Mouse (Mus musculus) forebrain, postnatal 0 days (tissue): ENCODE measurements around the gene Gli2. TPM values are rescaled to one million over a fixed set of nuclear protein-coding genes. Genes with fewer than 3 reads are reported as not detected.

Experiments
- ATAC-seq: fragments of 200-750 bp; cut with Nextera tagmentation; 2 replicates; pipeline ENCODE4 v1.8.0; 2017; ENCODE audit warnings: mild to moderate bottlenecking, moderate library complexity
- DNase-seq: peaks from one replicate; pipeline ENCODE4 v3.0.0-alpha.2; 2015
- H3K27ac ChIP-seq: fragments of 300-500 bp; sonication (generic); 2 replicates; pipeline ENCODE4 v1.5.1; 2014; ENCODE audit warnings: low read depth, mild to moderate bottlenecking, antibody characterized with exemption, low read length, moderate library complexity, mixed read lengths
- H3K27me3 ChIP-seq: fragments of 300-500 bp; sonication (generic); 2 replicates; pipeline ENCODE4 v1.6.1; 2014; ENCODE audit warnings: mild to moderate bottlenecking, low read length, mixed read lengths; ENCODE audit not compliant: insufficient read depth
- H3K36me3 ChIP-seq: fragments of 300-500 bp; sonication (generic); 2 replicates; pipeline ENCODE4 v1.6.1; 2014; ENCODE audit warnings: mild to moderate bottlenecking, moderate library complexity; ENCODE audit not compliant: insufficient read depth
- H3K4me1 ChIP-seq: fragments of 300-500 bp; sonication (generic); 2 replicates; pipeline ENCODE4 v1.6.1; 2014; ENCODE audit warnings: antibody characterized with exemption; ENCODE audit not compliant: insufficient read depth
- H3K4me2 ChIP-seq: fragments of 300-500 bp; sonication (generic); 2 replicates; pipeline ENCODE4 v1.6.1; 2014; ENCODE audit warnings: low read depth, mild to moderate bottlenecking, moderate library complexity
- H3K4me3 ChIP-seq: fragments of 300-500 bp; sonication (generic); 2 replicates; pipeline ENCODE4 v1.5.1; 2014; ENCODE audit warnings: low read depth, low read length, mixed read lengths
- H3K9ac ChIP-seq: fragments of 300-500 bp; sonication (generic); 2 replicates; pipeline ENCODE4 v1.6.1; 2014; ENCODE audit warnings: mild to moderate bottlenecking
- H3K9me3 ChIP-seq: fragments of 300-500 bp; sonication (generic); 2 replicates; pipeline ENCODE4 v1.6.1; 2016; ENCODE audit warnings: low read length
- CTCF ChIP-seq: sonication (generic); IDR thresholded peaks from 2 replicates; pipeline ENCODE4 v1.5.1; 2016; ENCODE audit warnings: antibody characterized with exemption, control low read depth, low read depth
- WGBS: fragments of 180-500 bp; shearing (Covaris S2); extraction: QIAGEN DNeasy Blood & Tissue Kit; methylation state at CpG from one replicate; pipeline ENCODE4 v1.1.7; 2014; 5-methylcytosine and 5-hydroxymethylcytosine counted together
- microRNA-seq, 2 experiments: library from miRNA; unstranded; fragments of <30 nt; microRNA quantifications; one replicate each; pipeline ENCODE4; 2016
- polyA plus RNA-seq: library from polyadenylated mRNA; unstranded; fragments of >200 nt; fragmentation: Nextera tagmentation; extraction: Ambion mirVana; gene quantifications from 2 replicates; pipeline ENCODE4 v1.2.1, GENCODE M21; 2015
- total RNA-seq: library from RNA; depleted of rRNA; stranded (reverse); fragments of >200 nt; gene quantifications from 2 replicates; pipeline ENCODE4 v1.2.3, GENCODE M21; 2014

Gene Gli2
- total and polyA plus RNA-seq, 2 experiments from 2014 or later, result 1.3 to 4.4 TPM

DNA sequence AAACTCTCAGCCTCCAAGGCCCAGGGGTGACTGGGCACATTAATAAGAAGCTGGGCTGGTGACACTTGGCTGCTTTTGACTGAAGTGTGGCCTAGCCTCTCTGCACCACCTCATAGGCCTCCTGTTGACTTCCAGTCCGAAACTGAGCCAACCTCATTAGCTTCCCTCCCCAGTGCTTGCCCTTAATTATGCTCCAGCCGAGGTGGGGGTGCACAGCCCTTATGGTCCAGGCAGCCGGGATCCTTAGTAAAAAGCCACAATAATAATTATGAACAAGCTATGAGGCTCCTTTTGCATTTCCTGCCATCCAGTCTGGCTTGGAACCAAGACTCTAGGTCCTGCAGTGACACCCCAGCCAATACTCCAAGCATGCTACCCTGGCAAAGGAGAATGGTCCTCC, 264.0 kb downstream of the Gli2 start:
- DNase-seq (no peak), ATAC-seq (no peak)
- no peak overlapping the region for H3K4me3 ChIP-seq
- whole genome bisulfite sequencing, result 27% methylated on average over 3 of the region's 3 CpGs
- H3K27ac ChIP-seq, result no peak overlapping the region
- H3K36me3 ChIP-seq, result no peaks in the 10 kb centered on the region
- no peaks in the 10 kb centered on the region for H3K4me1 ChIP-seq
- TF ChIP-seq CTCF, result no peak
- H3K9me3 ChIP-seq, result no peaks in the 10 kb centered on the region
- H3K9ac ChIP-seq, result no peak overlapping the region
- H3K27me3 ChIP-seq, result no peaks in the 10 kb centered on the region
- H3K4me2 ChIP-seq, result no peak overlapping the region

DNA sequence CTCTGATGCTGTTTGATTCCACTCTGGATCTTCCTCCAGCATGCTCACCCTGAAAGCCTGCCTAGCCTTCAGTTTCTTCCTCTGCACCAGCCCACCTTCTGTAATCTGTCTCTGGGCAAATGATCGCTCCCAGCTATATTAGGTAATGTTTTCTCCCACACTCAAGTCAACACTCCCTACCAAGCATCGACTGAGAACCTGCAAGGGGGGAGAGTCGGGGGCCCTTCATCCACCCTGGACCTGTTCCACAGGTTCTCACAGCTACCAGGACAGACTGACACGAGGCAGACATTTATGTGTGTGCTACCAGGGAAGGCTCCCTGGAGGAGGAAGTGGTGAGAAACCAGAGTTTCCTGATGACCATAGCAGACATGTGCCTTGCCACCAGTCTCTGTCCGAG, 264.6 kb downstream of the Gli2 start:
- Histone ChIP-seq H3K4me3 (no peak overlapping the region), H3K27me3 (no peaks in the 10 kb centered on the region), H3K27ac (no peak overlapping the region), H3K4me1 (no peaks in the 10 kb centered on the region), H3K36me3 (no peaks in the 10 kb centered on the region), H3K4me2 (no peak overlapping the region), H3K9me3 (no peaks in the 10 kb centered on the region), H3K9ac (no peak overlapping the region)
- DNase-seq, result no peak
- 83% methylated on average over 5 of the region's 5 CpGs for WGBS
- ATAC-seq, result no peak
- no peak for TF ChIP-seq CTCF

GRCm38 (mm10) chr1:118787486-118787885, 265.9 kb downstream of the Gli2 start:
- 86% methylated on average over 3 of the region's 3 CpGs for WGBS
- no peak overlapping the region for H3K27ac ChIP-seq
- H3K4me3 ChIP-seq, result no peak overlapping the region
- TF ChIP-seq CTCF, result no peak
- ATAC-seq (no peak), DNase-seq (no peak)
- H3K27me3 ChIP-seq, result no peaks in the 10 kb centered on the region
- H3K9me3 ChIP-seq, result no peaks in the 10 kb centered on the region
- H3K4me2 ChIP-seq, result no peak overlapping the region
- no peak overlapping the region for H3K9ac ChIP-seq
- no peaks in the 10 kb centered on the region for H3K4me1 ChIP-seq
- H3K36me3 ChIP-seq, result no peaks in the 10 kb centered on the region

Small RNA genes within 50 kb of the gene (microRNA-seq; reads per million reads assigned to microRNA genes)
- 0 reads per million in 2 experiments for gene Mir6346
